Mouse (Mus musculus) embryonic fibroblast, embryonic 13.5 days (primary cell): ENCODE data around the gene Gm20458.
A peak's percentile ranks its signal among the peaks of the same experiment; 100 is the strongest.

Experiments used
- CTCF ChIP-seq: IDR thresholded peaks from 2 replicates; pipeline ENCODE4 v1.5.1; 2011; ENCODE audit warnings: mild to moderate bottlenecking, control low read depth, low read length, moderate library complexity, borderline replicate concordance; ENCODE audit not compliant: insufficient read depth
- POLR2A ChIP-seq: IDR thresholded peaks from 2 replicates; pipeline ENCODE4 v1.6.1; 2011; ENCODE audit warnings: low read depth, mild to moderate bottlenecking, control low read depth, low read length, moderate library complexity

DNA sequence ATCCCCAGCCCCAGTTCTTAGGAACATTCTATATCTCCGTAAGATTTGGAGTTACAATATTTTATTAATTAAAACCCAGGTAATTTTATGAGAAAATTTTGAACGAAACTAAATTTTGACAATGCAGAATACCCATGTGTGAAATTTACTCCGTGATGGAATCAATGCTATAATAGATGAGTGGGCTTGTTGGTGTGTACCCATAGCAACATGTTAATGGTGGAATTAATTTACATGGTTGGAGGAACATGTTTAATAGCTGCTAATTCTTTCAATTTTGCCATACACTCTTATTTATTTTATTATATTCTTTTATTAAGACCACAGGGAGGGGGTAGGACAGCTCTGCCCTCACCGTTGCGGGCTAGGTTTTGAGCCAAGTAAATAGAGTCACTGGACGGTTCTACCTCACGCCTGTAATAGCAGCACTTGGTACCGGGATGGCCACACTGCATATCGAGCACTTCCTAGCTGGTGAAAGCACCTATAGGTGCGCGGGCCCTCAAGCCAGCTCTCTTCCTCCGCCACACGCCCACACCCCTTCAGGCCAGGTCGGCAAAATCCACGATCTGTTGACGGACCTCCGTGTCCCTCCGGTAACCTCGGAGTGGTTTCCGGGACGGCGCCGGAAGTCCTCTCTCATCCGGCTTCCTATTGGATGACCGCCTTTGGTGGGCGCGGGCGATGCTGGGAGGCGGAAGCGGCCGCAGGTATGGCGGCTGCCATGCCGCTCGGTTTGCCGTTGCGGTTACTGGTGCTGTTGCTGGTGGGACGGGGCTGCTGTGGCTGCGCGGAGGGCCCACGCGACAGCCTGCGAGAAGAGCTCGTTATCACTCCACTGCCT lies 36.3 kb downstream of the Gm20458 start, which contains the start of gene Pigt:
- TF ChIP-seq CTCF (no peak), POLR2A (peak; percentile 88)
